Mouse (Mus musculus): ENCODE results near the gene Arf3.

DNA sequence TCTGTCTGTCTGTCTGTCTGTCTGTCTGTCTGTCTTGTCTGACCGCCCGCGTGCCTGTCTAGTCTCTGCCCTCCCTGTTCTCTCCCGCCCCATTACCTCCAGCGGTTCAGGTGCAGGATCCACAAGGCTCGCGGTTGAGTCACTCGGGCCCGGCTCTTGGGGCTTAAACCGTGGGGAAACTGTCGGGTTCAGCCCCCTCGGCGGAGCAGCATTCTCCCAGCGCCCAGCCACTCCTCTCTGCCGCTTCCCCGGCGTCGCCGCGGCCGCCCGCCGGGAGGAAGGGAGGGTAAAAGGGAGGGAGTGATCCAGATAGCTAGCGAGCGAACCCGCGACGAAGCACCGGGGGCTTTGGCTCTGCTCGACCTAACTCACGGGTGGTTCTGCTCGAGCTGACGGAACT is 14.7 kb upstream of the Arf3 start, which contains the start of gene Wnt10b:
- TF ChIP-seq CTCF (IDR thresholded peaks at IDR 0.05; ENCODE audit: extremely low read depth, insufficient read depth, low read length) = no peak
- TF ChIP-seq POLR2A (IDR thresholded peaks at IDR 0.05; ENCODE audit: extremely low read depth, insufficient read depth, low read length) = no peak
